Mouse (Mus musculus) spleen, adult 2 months (tissue): ENCODE measurements at regions not wholly inside any gene's neighbourhood (a gene's known extent, or its start where the extent isn't known, plus 50 kb on each side); places are given as distances from the start of the nearest gene placed in this dataset.

Experiments used
- CTCF ChIP-seq: fragments of 200-500 bp; IDR thresholded peaks from 2 replicates; pipeline ENCODE4 v1.5.1; 2011; ENCODE audit warnings: mild to moderate bottlenecking, inconsistent platforms; ENCODE audit not compliant: insufficient read depth, insufficient read length, insufficient replicate concordance; ENCODE audit errors: extremely low read depth
- POLR2A ChIP-seq: fragments of 200-500 bp; IDR thresholded peaks from 2 replicates; pipeline ENCODE4 v1.6.1; 2011; ENCODE audit warnings: low read depth, low read length, inconsistent platforms

DNA sequence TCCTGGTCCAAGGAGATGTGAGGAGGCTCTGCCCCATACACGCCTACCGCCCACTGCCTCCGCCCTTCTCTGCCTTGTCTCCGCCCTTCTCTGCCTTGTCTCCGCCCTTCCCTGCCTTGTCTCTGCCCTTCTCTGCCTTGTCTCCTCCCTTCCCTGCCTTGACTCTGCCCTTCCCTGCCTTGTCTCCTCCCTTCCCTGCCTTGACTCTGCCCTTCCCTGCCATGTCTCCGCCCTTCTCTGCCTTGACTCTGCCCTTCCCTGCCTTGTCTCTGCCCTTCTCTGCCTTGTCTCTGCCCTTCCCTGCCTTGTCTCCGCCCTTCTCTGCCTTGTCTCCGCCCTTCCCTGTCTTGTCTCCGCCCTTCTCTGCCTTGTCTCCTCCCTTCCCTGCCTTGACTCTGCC, 185.4 kb upstream of the Sfswap start:
- no peak for TF ChIP-seq CTCF
- no peak for TF ChIP-seq POLR2A
